Mouse (Mus musculus): ENCODE measurements around the gene Zfp607b. TPM values are rescaled to one million over a fixed set of nuclear protein-coding genes. Genes with fewer than 3 reads are reported as not detected.

Gene Zfp607b
- polyA plus RNA-seq, 1 experiment = 0.10 TPM

DNA sequence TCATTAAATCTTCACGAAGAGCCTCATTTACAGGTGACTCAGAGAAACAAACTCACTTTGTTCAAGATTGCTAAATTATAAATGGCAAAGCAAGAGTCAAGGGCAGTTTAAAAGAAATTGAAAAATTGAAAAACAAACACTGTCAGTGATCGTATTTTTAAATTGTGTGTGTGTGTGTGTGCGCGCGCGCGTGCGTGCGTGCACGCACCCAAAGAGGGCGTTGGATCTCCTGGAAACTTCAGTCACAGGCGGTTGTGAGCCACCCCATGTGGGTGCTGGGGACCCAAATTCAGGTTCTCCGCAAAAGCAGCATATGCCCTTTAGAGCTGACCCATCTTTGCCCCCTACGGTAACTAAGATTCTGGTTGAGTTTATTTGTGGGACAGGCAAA, 13.9 kb upstream of the Zfp607b start:
- WGBS = 28% methylated on average over 14 of the region's 14 CpGs
- no peak for DNase-seq (ENCODE audit: low read depth, low spot score)

DNA sequence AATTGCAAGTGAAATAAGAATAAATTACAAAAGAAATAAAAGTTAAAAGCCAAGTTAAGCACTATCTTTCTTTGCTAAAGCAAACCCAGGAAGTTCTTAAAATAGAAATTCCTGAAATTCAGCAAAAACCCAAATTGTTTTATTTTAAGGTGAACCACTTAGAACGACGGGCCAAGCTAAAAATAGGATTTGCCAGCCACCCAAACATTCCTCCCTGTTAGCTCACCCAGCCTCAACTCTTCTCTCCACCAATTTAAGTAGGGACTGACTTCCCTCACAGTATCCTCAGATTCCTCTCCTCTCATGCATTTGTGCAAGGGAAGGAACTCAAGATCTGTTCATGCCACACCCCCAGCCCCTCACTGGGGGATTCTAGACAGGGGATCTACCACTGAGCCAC, 5.9 kb upstream of the Zfp607b start:
- 36% methylated on average over 2 of the region's 2 CpGs for WGBS

DNA sequence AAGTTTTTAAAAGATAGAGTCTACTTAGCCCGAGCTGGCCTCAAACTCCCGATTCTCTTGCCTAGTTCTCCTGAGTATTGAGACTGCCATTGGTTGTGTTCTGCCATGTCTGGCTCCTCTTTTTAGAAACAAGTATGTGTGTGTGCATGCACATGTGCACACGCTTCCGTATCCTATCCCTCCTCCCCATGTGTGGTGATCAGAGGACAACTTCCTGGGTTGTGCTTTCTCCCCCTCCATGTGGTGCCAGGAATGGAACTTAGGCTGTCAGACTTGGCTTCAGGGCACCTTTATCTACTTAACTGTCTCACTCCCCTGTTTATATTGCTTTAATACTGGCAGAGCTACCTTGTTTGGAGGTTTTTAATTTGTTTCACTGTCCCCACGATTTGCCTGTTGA, 3.9 kb upstream of the Zfp607b start:
- WGBS = 32% methylated on average over 5 of the region's 5 CpGs
- no peak for DNase-seq (ENCODE audit: low read depth, low spot score)

More for the DNA sequence above, 5.9 kb upstream of the Zfp607b start:
- no peak for DNase-seq (ENCODE audit: low read depth, low spot score)

DNA sequence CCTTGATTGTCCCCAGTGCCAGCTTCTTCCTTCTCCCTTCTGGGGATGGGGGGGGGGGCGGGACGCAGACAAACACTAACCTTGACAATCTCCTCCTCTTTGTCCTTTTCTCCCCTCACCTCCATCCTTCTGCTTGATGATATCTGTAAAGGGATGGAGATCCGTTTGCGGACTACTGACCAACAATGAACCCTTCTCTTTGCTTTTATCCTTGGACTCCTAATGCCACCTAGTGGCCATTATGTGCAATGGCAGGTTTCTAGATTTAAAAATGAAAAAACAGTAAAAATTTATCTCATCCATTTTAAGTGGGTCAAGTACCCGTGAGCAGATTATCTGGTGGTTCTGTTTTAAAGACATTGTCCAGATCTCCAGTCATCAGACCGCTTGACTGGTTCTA, 3.5 kb upstream of the Zfp607b start:
- DNase-seq (ENCODE audit: low read depth, low spot score) = no peak
- WGBS = 0% methylated on average over 6 of the region's 6 CpGs

DNA sequence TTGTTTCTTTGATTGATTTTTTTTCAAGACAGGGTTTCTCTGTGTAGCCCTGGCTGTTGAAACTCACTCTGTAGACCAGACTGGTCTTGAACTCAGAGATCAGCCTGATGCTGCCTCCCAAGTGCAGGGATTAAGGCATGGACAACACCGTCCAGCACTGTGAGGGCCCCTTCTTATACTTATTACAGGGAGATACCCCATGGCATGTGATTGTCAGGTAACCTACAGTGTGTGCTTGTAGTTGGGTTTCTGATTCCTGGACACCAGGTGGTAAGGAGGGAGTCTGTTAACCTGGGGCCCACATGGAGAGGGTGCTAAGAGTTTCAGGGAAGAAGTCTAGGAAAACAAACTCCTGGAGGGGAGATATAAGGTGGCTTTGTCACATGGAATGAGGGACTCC, 2.1 kb upstream of the Zfp607b start:
- no peak for DNase-seq (ENCODE audit: low read depth, low spot score)
- 93% methylated on average over 1 of the region's 1 CpGs for WGBS

DNA sequence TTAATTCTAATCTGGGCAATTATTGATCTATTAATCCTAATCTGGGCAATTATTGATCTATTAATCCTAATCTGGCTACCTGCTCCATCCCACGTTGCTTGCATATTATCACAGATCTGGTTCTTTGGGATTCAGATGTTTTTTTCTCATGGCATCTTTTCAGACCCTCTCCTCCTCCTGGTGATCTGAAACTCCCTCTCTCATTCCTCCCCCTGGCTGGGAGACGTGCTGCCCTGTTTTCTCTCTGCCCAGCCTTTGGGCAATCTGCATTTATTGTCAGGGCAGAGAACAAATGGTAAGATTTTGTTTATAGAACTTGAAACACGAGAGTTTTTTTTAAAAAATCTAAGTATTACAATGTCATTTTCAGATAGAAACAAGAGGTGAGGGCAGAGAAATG, 1.3 kb upstream of the Zfp607b start:
- WGBS = 45% methylated on average over 3 of the region's 3 CpGs
- DNase-seq (ENCODE audit: low read depth, low spot score) = no peak

DNA sequence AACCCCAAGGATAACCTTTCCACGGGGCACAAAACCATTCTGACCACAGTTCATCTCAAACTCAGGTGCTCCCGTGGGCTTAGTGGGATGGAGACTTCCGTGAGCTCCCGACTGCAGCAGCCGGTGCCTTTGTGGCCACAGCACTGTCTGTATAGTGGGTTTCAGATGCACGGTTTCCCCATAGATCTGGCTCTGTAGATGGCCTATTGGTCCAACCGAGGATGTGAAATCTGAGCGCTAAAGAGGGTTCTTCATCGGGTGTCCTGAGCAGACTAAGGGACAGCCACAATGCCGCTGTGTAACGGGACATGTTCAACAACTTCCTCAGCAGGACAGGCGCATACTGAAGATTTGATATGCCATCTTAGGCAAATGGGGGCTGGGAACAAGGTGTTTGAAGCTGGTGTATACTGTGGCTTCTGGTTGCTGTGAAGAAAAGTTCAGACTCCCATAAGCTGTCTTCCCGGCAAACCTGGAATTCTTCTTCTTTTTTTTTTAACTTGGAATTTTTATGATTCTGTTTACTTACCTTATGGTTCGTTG, 823 bp upstream of the Zfp607b start:
- no peak for DNase-seq (ENCODE audit: low read depth, low spot score)
- 17% methylated on average over 14 of the region's 14 CpGs for WGBS

DNA sequence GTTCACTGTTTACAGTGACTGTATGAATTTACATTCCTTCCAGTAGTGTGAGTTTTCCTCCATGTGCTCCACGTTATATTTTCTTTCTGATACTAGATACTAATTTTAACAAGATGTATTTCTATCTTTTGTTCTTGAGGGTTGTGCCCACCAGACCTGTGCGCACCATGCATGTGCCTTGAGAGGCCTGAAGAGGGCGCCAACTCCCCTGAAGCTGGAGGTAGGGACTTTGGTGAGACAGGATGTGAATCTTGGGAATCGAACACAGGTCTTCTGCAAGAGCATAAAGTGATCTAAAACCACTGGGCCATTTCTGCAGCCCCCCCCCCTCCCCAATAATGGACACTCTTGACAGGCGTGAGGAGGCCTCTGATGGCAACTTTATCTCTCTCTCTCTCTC, 1.9 kb downstream of the Zfp607b start:
- WGBS = 41% methylated on average over 5 of the region's 5 CpGs
- DNase-seq (ENCODE audit: low read depth, low spot score) = no peak

DNA sequence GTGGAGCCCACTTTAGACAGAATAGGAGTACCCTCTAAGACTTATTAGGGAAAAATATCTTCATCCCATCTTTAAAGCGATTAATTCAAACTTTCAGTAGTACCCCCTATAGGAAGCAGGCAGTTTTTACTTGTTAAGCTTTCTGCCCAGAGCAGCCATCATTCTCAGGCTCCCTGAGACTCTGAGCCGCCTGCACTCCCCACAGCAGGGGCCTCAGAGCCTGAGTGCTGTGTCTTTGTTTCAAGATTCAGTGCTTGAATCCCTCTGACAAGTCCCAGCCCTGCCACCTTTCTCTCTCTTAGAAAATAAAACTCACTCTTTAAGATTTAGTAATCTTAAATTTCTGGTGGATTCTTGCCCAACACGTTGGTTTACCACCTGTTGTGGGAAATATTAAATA, 7.6 kb downstream of the Zfp607b start:
- WGBS = 67% methylated on average over 3 of the region's 3 CpGs
- DNase-seq (ENCODE audit: low read depth, low spot score) = no peak

DNA sequence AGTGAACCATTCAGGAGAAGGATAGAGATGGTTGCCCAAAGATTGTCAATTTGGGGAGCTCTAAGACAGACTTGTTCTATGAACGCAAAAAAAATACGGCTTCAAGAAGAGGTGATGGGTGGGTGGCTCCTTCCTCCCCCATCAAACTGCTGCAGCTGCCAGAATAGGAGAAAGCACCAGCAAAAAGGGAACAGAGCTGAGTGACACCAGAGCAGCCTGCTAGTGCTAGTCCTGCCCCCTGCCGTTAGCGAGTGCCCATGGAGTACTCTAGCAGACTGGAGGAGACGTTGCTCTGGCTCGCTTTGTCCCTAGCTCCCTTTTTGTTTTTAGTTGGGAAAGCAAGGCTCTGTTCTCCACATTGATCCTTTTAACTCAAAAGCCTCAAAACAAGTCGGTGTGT, 21.3 kb downstream of the Zfp607b start:
- no peak for DNase-seq (ENCODE audit: low read depth, low spot score)
- 86% methylated on average over 7 of the region's 7 CpGs for WGBS

DNA sequence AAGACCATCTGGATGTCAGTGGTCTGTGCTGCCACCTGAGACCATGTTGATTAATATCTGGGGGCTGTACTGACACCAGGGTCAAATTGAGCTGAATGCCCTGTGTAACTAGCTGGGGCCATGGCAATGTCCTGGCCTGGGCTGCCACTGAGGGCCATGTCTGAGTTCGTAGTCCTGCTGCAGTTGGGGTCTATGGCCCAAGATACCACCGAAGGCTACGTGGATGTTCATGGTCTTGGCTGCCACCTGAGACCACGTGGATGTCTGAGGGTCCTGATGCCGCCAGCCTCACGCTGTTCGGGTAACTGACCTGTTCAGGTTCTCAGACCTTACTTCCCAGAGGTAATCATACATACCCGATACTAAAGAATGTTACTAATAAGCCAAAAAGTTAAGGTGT, 32.8 kb downstream of the Zfp607b start:
- 90% methylated on average over 8 of the region's 8 CpGs for whole genome bisulfite sequencing
- no peak for DNase-seq (ENCODE audit: low read depth, low spot score)

DNA sequence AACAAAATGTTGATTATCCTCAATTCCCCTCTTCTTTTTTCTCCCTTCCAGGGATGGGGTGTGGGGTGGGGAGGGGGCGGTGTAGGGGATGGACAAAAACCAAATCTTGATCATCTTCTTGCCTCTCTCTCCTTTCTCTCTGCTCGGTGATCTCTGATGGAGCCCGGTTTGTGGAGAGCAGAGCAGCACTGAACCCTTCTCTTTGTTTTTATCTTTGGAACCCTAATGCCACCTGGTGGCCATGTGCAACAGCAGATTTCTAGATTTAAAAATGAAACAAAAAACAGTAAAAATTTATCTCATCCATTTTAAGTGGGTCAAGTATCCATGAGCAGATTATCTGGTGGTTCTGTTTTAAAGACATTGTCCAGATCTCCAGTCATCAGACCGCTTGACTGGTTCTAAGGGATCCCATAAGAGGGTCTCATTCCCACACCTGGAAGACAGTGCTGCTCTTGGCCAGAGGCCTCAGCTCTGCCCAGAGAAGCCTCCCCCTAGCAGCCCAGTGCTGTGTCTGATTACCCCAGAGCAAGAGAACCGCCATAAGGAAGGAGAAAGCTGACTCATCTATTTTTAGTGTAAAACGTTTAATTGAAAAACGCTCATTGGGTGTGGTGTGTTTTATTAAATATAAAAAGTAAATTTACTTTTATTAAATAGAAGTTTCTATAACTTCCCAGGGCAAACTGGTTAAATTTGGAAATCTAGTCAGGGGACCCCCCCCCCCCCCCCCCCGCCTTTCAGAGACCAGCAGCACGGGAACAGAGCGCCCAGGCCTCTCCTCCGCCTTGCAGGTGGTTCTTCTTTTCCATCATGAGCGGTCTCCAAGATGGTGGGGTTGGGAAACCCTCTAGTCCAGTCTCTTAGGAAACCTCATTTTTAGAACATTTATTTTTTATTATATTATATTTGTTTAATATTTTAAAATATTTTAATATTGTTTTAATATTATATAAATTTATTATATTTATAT, 36.7 kb downstream of the Zfp607b start:
- DNase-seq (ENCODE audit: low read depth, low spot score) = no peak
- 36% methylated on average over 12 of the region's 12 CpGs for WGBS

DNA sequence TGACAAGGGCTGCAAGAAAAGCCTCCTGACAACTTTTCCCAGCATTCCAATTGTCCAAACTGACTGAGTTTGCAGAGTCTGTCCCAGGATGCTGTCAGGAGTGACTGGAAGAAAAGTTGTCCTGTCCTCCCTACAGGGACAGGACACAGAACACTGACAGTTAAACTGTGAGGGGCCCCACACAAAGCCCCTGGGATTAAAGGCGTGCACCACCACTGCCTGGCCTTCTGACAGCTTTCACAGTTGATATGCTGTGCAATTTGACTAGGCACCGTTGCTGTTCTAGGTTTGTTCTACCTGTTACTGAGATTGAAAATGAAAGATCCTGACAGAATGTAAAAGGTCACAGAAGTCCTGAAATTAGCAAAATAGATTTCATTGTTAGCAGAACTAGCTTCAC, 38.3 kb downstream of the Zfp607b start:
- no peak for DNase-seq (ENCODE audit: low read depth, low spot score)
- WGBS = 52% methylated on average over 2 of the region's 2 CpGs

DNA sequence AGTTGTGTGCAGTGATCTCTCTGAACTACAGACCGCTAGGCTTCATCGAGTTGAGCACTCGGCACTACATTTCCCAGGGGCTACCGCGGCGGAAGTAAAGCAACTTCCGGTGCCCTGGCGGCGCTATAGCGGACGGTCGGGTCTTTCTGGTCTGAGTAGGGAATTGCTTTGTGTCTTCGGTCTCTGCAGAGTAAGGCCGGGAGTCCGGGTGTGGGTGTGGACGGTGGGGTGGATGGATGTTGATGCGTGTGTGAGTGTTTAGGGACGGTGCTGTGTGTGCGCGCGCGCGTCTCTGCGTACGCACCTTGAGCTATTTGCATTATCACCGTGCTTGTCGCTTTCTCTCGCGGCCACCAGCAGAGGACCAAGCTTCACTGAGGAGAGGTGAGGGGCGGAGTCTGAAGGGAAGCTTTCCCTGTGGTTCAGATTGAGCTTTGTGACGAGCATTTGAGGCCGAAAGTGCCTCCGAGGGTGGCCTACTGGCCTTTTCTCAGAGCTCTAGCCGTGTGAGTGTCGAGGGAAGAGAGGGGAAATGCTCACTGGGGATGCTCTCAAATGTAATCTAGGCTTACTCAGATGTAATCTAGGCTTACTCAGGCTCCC, 42.2 kb downstream of the Zfp607b start, which contains the start of gene Zfp60:
Zfp60 (plus strand) TSS at position 109 of the 603 bp plus-strand sequence.
- peak; percentile 72 for DNase-seq (ENCODE audit: low read depth, low spot score)
- under 1% methylated on average over 35 of the region's 35 CpGs for WGBS

DNA sequence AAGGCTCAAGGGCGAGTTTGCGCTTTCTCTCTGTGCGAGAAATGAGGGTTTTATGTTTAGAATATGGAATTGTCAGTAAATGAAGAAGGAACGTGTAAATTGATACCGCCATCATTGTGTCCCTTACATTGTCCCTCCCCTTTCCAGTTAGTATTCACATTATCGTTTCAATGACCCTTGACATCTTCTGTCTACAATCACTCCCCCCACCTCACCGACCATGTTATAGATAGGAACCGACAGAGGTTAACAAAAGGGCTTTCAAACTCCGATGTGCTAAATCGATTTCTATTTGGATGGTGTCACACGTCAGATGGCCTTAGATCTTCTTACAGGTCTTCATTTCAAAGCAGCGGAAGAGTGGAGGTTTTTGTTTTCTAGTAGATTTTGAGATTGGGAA, 42.8 kb downstream of the Zfp607b start:
- 14% methylated on average over 12 of the region's 12 CpGs for WGBS
- DNase-seq (ENCODE audit: low read depth, low spot score) = no peak

DNA sequence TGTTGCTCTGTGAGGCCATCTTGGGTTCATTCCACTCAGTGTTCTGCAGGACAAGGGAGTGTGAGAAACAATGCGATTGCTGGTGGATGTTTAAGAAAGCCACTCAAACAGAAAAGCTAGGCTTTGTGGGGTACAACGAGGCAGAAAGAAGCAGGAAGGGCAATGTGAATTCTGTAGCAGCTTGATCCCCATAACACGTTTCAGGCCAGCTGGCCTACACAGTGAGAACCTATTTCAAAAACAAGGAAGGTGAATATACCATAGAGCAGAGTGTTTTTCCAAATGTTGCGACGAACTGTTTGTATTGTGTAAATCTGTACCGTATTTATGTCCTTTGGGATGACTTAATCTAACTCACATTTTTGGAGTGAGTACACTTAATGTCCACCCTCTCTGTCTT, 43.4 kb downstream of the Zfp607b start:
- WGBS = 83% methylated on average over 6 of the region's 6 CpGs
- DNase-seq (ENCODE audit: low read depth, low spot score) = no peak

DNA sequence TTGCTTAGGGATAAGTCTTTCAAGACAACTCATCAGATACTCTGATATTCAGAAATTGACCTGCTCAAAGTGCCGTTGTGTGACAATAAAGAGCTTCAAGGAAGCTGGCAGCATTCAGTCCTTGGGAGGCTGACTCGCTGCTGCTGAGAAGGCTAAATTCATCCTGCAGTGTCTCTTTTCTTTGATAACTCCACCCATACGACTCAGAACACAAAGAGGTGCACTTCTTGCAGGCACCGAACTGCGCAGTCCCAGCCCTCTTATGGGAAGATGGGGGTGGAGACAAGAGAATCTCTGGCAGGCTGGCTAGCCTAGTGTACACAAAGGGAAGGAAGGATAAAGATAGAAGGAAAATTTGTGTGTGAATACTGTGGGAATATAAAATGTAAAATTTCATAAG, 46.3 kb downstream of the Zfp607b start:
- WGBS = 60% methylated on average over 5 of the region's 5 CpGs
- no peak for DNase-seq (ENCODE audit: low read depth, low spot score)

Measured in large intestine, adult 2 months (tissue).